Mouse (Mus musculus): Measurements from ENCODE around the gene Rftn1. TPM values are rescaled to one million over a fixed set of nuclear protein-coding genes. Genes with fewer than 3 reads are reported as not detected.
A peak's percentile ranks its signal among the peaks of the same experiment; 100 is the strongest.

Rftn1 gene
- polyA plus RNA-seq, 1 experiment from 2014 or later, result 11.2 TPM

DNA sequence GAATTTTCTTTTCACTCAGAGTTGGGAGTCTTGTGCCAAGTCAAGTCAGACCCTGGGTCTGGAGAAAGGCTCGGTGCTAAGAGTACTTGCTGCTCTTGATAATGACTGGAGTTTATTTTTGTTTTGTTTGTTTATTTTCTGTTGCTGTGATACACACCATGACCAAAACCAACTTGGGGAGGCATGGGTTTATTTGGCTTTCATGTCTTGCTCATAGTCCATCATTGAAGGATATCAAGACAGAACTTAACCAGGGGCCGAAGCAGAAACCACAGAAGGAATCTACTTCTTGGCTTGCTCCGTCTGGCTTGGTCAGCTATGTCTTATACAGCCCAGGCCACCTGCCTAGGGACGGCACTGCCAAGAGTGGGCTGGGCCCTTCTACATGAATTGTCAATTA is 109.5 kb downstream of the Rftn1 start:
- H3K9ac ChIP-seq (ENCODE audit: low read depth, low read length), result no peak overlapping the region
- no peaks in the 10 kb centered on the region for H3K36me3 ChIP-seq (ENCODE audit: control insufficient read depth, insufficient read depth, low read length)
- WGBS (ENCODE audit: insufficient replicate concordance), result 79% methylated on average over 4 of the region's 4 CpGs
- H3K4me3 ChIP-seq (ENCODE audit: low read depth, low read length), result no peak overlapping the region
- H3K27ac ChIP-seq (ENCODE audit: low read depth, low read length), result no peak overlapping the region
- ATAC-seq (replicated peaks; ENCODE audit: insufficient number of reproducible peaks, low FRiP score, low TSS enrichment), result no peak
- no peaks in the 10 kb centered on the region for H3K9me3 ChIP-seq (replicated peaks; ENCODE audit: control insufficient read depth, low read length)
- no peak overlapping the region for H3K4me2 ChIP-seq
- no peaks in the 10 kb centered on the region for H3K27me3 ChIP-seq (ENCODE audit: control insufficient read depth, insufficient read depth, low read length)
- H3K4me1 ChIP-seq (ENCODE audit: control insufficient read depth, insufficient read depth, low read length), result no peaks in the 10 kb centered on the region

DNA sequence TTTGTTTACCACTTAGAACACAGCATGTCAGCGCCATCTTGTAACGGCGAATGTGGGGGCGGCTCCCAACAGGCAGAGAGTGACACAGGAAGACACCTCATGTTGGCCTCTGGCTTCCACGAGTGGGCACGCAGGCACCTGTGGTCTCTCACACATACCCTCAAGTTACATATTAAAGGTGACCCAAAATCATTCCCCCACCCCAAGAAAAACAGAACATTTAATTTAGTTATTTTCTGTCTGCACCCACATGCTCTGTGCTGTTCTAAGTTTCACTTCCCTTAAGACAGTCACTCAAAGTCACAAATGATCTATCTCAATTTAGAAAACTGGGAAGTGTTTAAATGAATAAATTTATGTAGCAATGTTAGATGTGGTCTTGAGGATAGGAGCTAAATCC is 111.7 kb downstream of the Rftn1 start:
- no peaks in the 10 kb centered on the region for H3K4me1 ChIP-seq (ENCODE audit: control insufficient read depth, insufficient read depth, low read length)
- no peak overlapping the region for H3K4me2 ChIP-seq
- H3K9me3 ChIP-seq (replicated peaks; ENCODE audit: control insufficient read depth, low read length), result no peaks in the 10 kb centered on the region
- no peak overlapping the region for H3K9ac ChIP-seq (ENCODE audit: low read depth, low read length)
- no peaks in the 10 kb centered on the region for H3K36me3 ChIP-seq (ENCODE audit: control insufficient read depth, insufficient read depth, low read length)
- H3K27me3 ChIP-seq (ENCODE audit: control insufficient read depth, insufficient read depth, low read length), result no peaks in the 10 kb centered on the region
- no peak overlapping the region for H3K4me3 ChIP-seq (ENCODE audit: low read depth, low read length)
- no peak overlapping the region for H3K27ac ChIP-seq (ENCODE audit: low read depth, low read length)
- no peak for ATAC-seq (replicated peaks; ENCODE audit: insufficient number of reproducible peaks, low FRiP score, low TSS enrichment)
- WGBS (ENCODE audit: insufficient replicate concordance), result 92% methylated on average over 6 of the region's 6 CpGs

DNA sequence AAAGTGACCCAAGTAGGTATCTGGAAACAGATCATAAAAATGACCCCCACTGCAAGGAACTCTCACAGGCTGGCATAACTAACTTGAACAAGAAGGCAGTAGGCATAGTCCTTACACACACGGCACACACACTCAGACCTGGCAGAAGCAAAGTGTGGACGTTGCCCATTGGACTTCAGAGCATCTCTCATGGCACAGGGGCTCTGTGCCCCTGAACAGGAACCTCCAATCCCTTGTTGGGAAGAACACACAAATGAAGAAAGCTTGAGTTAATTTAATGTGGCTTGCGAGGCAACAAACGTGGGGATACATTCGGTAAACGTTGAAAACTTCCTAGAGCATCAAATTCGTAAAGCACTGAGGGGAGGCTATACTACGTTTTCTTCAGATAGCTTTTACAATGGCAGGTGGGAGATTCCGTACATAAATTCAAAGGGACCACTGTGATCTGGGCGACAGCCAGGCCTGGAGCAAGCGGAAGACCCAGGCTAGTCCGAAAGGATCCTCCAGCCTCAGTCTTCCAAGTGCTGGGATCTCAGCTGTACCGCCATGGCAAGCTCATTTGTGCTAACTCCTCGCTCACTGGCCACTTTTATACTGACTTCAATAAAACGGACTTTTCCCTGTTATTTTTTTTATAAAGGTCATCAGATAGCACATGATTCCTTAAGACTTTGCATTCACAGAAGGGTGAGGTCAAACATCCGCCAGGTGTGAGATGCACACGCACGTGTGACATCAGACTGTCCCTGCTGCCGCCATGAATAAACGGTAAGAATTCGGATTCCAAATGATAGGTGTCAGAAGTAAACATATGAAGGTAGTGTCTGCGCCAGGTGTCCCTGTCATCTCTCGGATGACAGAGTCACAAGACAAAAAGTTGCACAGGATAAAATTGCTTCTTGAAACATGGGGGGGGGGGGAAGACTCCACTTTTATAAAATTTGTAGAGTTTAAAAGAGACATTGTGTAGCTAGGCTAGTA is 117.2 kb downstream of the Rftn1 start:
- no peak overlapping the region for H3K4me3 ChIP-seq (ENCODE audit: low read depth, low read length)
- H3K9me3 ChIP-seq (replicated peaks; ENCODE audit: control insufficient read depth, low read length), result no peaks in the 10 kb centered on the region
- no peak overlapping the region for H3K9ac ChIP-seq (ENCODE audit: low read depth, low read length)
- no peaks in the 10 kb centered on the region for H3K27me3 ChIP-seq (ENCODE audit: control insufficient read depth, insufficient read depth, low read length)
- WGBS (ENCODE audit: insufficient replicate concordance), result 92% methylated on average over 23 of the region's 23 CpGs
- no peak overlapping the region for H3K4me2 ChIP-seq
- ATAC-seq (replicated peaks; ENCODE audit: insufficient number of reproducible peaks, low FRiP score, low TSS enrichment), result no peak
- H3K27ac ChIP-seq (ENCODE audit: low read depth, low read length), result no peak overlapping the region
- peaks cover 8% of the 10 kb centered on the region for H3K4me1 ChIP-seq (ENCODE audit: control insufficient read depth, insufficient read depth, low read length)
- no peaks in the 10 kb centered on the region for H3K36me3 ChIP-seq (ENCODE audit: control insufficient read depth, insufficient read depth, low read length)

DNA sequence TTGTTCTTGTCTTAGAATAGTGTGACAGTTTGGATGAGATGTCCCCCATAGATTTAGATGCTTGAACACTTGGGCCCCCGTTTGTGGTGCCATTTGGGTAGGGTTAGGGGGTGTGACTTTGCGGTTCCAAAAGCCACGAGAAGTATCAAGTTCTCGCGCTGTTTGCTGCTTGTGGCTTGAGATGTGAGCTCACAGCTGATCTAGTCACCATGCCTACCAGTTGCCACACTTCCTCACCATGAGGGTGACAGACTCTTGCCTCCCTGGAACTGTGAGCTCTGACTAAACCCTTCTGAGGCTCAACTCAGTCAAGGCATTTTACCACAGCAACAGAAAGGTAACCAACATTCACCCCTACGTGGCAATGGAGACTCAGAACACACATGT is 118.9 kb downstream of the Rftn1 start:
- Histone ChIP-seq H3K4me3 (ENCODE audit: low read depth, low read length) (no peak overlapping the region), H3K4me1 (ENCODE audit: control insufficient read depth, insufficient read depth, low read length) (peaks cover 8% of the 10 kb centered on the region), H3K27ac (ENCODE audit: low read depth, low read length) (no peak overlapping the region), H3K9ac (ENCODE audit: low read depth, low read length) (no peak overlapping the region), H3K9me3 (replicated peaks; ENCODE audit: control insufficient read depth, low read length) (no peaks in the 10 kb centered on the region), H3K27me3 (ENCODE audit: control insufficient read depth, insufficient read depth, low read length) (no peaks in the 10 kb centered on the region), H3K4me2 (no peak overlapping the region), H3K36me3 (ENCODE audit: control insufficient read depth, insufficient read depth, low read length) (no peaks in the 10 kb centered on the region)
- ATAC-seq (replicated peaks; ENCODE audit: insufficient number of reproducible peaks, low FRiP score, low TSS enrichment), result no peak
- 56% methylated on average over 6 of the region's 6 CpGs for whole genome bisulfite sequencing (ENCODE audit: insufficient replicate concordance)

DNA sequence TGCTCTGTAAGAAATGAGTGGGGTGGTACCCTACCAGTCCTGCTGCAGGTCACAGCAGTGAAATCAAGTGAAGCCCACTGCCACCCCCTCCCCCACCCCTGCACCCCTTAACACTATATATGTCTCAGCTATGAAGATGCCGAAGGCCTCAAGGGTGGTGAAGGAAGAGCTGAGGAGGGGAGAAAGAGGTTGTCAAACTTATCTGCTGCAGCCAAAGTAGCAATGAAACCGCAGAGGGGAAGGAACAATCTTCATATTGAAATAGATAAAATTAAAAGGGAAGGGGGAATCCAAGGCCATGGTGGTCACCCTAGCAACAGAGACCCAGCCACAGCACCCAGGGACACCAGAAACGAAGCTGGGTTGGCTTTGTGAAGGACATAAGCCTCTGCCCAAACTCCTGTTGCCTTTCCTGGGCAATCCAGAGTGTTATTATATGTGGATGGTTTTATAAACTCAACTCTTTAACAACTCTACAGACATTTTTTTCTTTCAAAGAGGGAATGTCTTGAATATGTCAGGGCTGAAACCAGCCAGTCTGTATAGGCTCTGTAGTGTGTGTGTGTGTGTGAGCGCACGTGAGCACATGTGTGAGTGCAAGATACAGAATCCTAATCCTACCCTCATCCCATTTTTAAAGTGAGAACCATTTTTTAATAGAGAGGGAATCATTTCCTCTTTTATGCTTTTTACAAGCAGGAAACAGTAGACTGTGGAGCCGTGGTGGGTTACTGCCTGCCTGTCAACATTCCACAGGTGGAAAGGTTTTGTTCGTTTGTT is 119.5 kb downstream of the Rftn1 start:
- H3K9me3 ChIP-seq (replicated peaks; ENCODE audit: control insufficient read depth, low read length), result no peaks in the 10 kb centered on the region
- peaks cover 8% of the 10 kb centered on the region for H3K4me1 ChIP-seq (ENCODE audit: control insufficient read depth, insufficient read depth, low read length)
- H3K36me3 ChIP-seq (ENCODE audit: control insufficient read depth, insufficient read depth, low read length), result no peaks in the 10 kb centered on the region
- 66% methylated on average over 7 of the region's 7 CpGs for WGBS (ENCODE audit: insufficient replicate concordance)
- no peak overlapping the region for H3K4me3 ChIP-seq (ENCODE audit: low read depth, low read length)
- no peaks in the 10 kb centered on the region for H3K27me3 ChIP-seq (ENCODE audit: control insufficient read depth, insufficient read depth, low read length)
- no peak overlapping the region for H3K27ac ChIP-seq (ENCODE audit: low read depth, low read length)
- no peak overlapping the region for H3K4me2 ChIP-seq
- no peak overlapping the region for H3K9ac ChIP-seq (ENCODE audit: low read depth, low read length)
- no peak for ATAC-seq (replicated peaks; ENCODE audit: insufficient number of reproducible peaks, low FRiP score, low TSS enrichment)

DNA sequence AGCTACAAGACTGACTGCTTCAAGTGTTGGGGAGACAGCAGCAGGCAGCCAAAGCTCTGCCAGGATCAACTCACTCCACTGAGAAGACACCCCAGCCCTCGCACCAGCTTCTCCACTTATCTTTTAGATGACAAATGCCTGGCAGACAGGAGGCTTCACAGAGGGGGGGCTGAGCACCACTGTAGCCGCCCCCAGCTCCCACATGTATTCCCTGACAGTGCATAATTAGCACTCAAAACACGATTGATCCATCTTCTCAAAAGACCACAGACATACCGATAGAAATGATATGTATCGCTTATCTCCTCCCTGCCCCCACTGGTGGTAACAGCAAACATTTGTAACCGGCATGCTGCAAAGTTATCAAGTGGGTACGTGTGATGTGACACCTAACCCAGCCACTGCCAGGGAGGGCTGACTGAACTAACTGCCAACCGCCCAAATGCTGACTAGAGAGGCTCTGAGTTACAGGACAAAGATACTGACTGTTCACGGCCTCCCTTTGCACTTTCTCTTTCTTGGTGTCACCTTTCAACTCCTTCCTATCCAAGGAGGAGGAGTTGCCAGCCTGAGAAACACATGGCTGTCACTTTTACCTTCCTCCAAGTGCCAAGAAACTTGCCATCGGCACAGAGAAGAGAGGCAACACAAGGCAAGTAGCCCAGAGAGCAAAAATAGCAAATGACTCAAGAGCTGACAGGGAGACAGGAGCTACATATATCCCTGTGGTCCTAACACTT is 120.4 kb downstream of the Rftn1 start:
- Histone ChIP-seq H3K4me3 (ENCODE audit: low read depth, low read length) (no peak overlapping the region), H3K4me2 (peak overlapping the region; percentile 36)

DNA sequence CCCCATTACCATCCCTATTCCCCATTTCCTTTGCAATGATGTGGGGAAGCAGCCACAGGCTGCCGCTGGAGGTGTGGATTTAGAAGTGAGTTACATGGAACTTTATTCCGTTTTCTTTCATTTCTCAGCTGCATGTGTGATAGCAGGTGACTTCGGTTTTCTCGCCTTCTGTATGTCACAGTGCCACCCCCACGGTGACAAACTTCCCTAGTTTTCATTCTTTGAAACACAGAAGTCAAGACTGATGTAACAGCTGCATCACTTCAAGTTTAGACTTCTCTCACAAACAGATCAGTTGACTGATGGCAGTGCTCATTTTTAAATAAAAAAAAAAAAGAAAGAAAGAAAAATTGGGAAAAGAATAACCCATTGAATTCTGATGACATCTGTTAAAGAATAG is 121.3 kb downstream of the Rftn1 start:
- ATAC-seq (replicated peaks; ENCODE audit: insufficient number of reproducible peaks, low FRiP score, low TSS enrichment), result no peak
- Histone ChIP-seq H3K4me3 (ENCODE audit: low read depth, low read length) (no peak overlapping the region), H3K4me1 (ENCODE audit: control insufficient read depth, insufficient read depth, low read length) (peaks cover 8% of the 10 kb centered on the region), H3K36me3 (ENCODE audit: control insufficient read depth, insufficient read depth, low read length) (no peaks in the 10 kb centered on the region), H3K27ac (ENCODE audit: low read depth, low read length) (no peak overlapping the region), H3K9me3 (replicated peaks; ENCODE audit: control insufficient read depth, low read length) (no peaks in the 10 kb centered on the region), H3K27me3 (ENCODE audit: control insufficient read depth, insufficient read depth, low read length) (no peaks in the 10 kb centered on the region), H3K9ac (ENCODE audit: low read depth, low read length) (no peak overlapping the region), H3K4me2 (no peak overlapping the region)
- 65% methylated on average over 5 of the region's 5 CpGs for whole genome bisulfite sequencing (ENCODE audit: insufficient replicate concordance)

More for the DNA sequence above, 120.4 kb downstream of the Rftn1 start:
- H3K4me1 ChIP-seq (ENCODE audit: control insufficient read depth, insufficient read depth, low read length), result peaks cover 8% of the 10 kb centered on the region
- 0 out of 2 replicates have a peak, but pooled peaks have one; percentile 14 for ATAC-seq (replicated peaks; ENCODE audit: insufficient number of reproducible peaks, low FRiP score, low TSS enrichment)
- no peaks in the 10 kb centered on the region for H3K36me3 ChIP-seq (ENCODE audit: control insufficient read depth, insufficient read depth, low read length)
- no peaks in the 10 kb centered on the region for H3K27me3 ChIP-seq (ENCODE audit: control insufficient read depth, insufficient read depth, low read length)
- 8% methylated on average over 10 of the region's 10 CpGs for WGBS (ENCODE audit: insufficient replicate concordance)
- no peak overlapping the region for H3K27ac ChIP-seq (ENCODE audit: low read depth, low read length)
- H3K9ac ChIP-seq (ENCODE audit: low read depth, low read length), result no peak overlapping the region
- H3K9me3 ChIP-seq (replicated peaks; ENCODE audit: control insufficient read depth, low read length), result no peaks in the 10 kb centered on the region

DNA sequence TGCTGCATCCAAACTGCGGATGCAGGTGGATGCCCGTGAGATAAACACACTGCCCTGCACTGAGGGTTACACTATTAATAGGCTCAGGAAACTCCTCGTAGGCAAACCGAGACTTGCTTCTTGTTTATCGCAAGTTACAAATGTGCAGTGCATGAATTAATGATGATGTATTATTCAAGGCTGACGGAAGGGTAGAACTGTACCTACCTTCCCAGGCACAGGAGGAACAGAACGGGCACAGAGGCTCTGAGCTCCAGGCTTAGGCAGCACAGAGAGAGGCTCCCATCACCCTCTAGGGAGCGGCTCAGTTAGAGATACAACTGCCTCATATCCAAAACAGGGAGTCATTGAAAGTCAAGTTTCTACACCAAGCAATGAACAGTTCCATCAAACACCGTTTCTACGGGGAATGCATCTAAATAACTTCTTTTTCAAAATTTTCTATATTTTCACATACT is 121.8 kb downstream of the Rftn1 start:
- no peaks in the 10 kb centered on the region for H3K36me3 ChIP-seq (ENCODE audit: control insufficient read depth, insufficient read depth, low read length)
- no peaks in the 10 kb centered on the region for H3K9me3 ChIP-seq (replicated peaks; ENCODE audit: control insufficient read depth, low read length)
- H3K9ac ChIP-seq (ENCODE audit: low read depth, low read length), result no peak overlapping the region
- WGBS (ENCODE audit: insufficient replicate concordance), result 75% methylated on average over 10 of the region's 10 CpGs
- H3K27me3 ChIP-seq (ENCODE audit: control insufficient read depth, insufficient read depth, low read length), result no peaks in the 10 kb centered on the region
- no peak overlapping the region for H3K4me3 ChIP-seq (ENCODE audit: low read depth, low read length)
- no peak for ATAC-seq (replicated peaks; ENCODE audit: insufficient number of reproducible peaks, low FRiP score, low TSS enrichment)
- peaks cover 8% of the 10 kb centered on the region for H3K4me1 ChIP-seq (ENCODE audit: control insufficient read depth, insufficient read depth, low read length)
- H3K27ac ChIP-seq (ENCODE audit: low read depth, low read length), result no peak overlapping the region
- no peak overlapping the region for H3K4me2 ChIP-seq
